Mouse (Mus musculus) right cerebral cortex, adult 2 months (tissue): ENCODE results near the gene Gm21541.
"Not testable (repeated sequence)": the region's sequence is repeated elsewhere in the genome, so short reads cannot be mapped to it uniquely, and the experiment has no call there.

Experiments
- DNase-seq, 2 experiments: peaks; one replicate each; pipeline ENCODE4 v3.0.0; 2021 to 2022; ENCODE audit warnings: low spot score in 2 of 2

Gene Gm21541

GRCm38 (mm10) chr4:41903310-41903709 lies at the start of gene Gm21541:
Gene Gm21541, plus strand, starts transcription at chr4:41903610.
- DNase-seq = not testable (repeated sequence)

- DNase-seq = not testable (repeated sequence)
These were observed 37.9 kb downstream of the Gm21541 start, which contains the start of gene Gm20878 for GRCm38 (mm10) chr4:41941272-41941671. Gene Gm20878, plus strand, starts transcription at chr4:41941572.
